Mouse (Mus musculus) stomach, embryonic 14.5 days (tissue): ENCODE data around the gene Olfr624. TPM values are rescaled to one million over a fixed set of nuclear protein-coding genes. Genes with fewer than 3 reads are reported as not detected.

ENCODE experiments used
- ATAC-seq: fragments of 200-750 bp; cut with Nextera tagmentation; 2 replicates; pipeline ENCODE4 v1.8.0; 2017; ENCODE audit warnings: low read depth, moderate TSS enrichment; ENCODE audit not compliant: insufficient number of reproducible peaks, insufficient read depth, low FRiP score
- H3K27ac ChIP-seq: fragments of 300-500 bp; sonication (generic); 2 replicates; pipeline ENCODE4 v1.5.1; 2014; ENCODE audit warnings: mild to moderate bottlenecking, low read length, moderate library complexity, mixed read lengths
- H3K27me3 ChIP-seq: fragments of 300-500 bp; sonication (generic); 2 replicates; pipeline ENCODE4 v1.6.1; 2014; ENCODE audit warnings: low read length, control low read depth, mixed read lengths; ENCODE audit not compliant: control insufficient read depth, insufficient read depth
- H3K36me3 ChIP-seq: fragments of 300-500 bp; sonication (generic); 2 replicates; pipeline ENCODE4 v1.6.1; 2014; ENCODE audit warnings: mild to moderate bottlenecking, control low read depth, low read length, moderate library complexity, mixed read lengths; ENCODE audit not compliant: control insufficient read depth, insufficient read depth
- H3K4me1 ChIP-seq: fragments of 300-500 bp; sonication (generic); 2 replicates; pipeline ENCODE4 v1.6.1; 2014; ENCODE audit warnings: low read length, control low read depth, mixed read lengths; ENCODE audit not compliant: control insufficient read depth, insufficient read depth
- H3K4me2 ChIP-seq: fragments of 300-500 bp; sonication (generic); replicated peaks from 2 replicates; pipeline ENCODE4 v1.6.1; 2014; ENCODE audit warnings: low read depth, low read length, control low read depth
- H3K4me3 ChIP-seq: fragments of 300-500 bp; sonication (generic); 2 replicates; pipeline ENCODE4 v1.5.1; 2014; ENCODE audit warnings: low read depth, low read length, control low read depth
- H3K9ac ChIP-seq: fragments of 300-500 bp; sonication (generic); replicated peaks from 2 replicates; pipeline ENCODE4 v1.6.1; 2014; ENCODE audit warnings: low read depth, mild to moderate bottlenecking, control low read depth, low read length, moderate library complexity, mixed read lengths
- H3K9me3 ChIP-seq: fragments of 300-500 bp; sonication (generic); 2 replicates; pipeline ENCODE4 v1.6.1; 2016; ENCODE audit warnings: low read depth, low read length, control low read depth; ENCODE audit not compliant: control insufficient read depth
- polyA plus RNA-seq: library from polyadenylated mRNA; unstranded; fragments of >200 nt; fragmentation: Nextera tagmentation; extraction: Ambion mirVana; gene quantifications from 2 replicates; pipeline ENCODE4 v1.2.1, GENCODE M21; 2014

The Olfr624 gene
- polyA plus RNA-seq, 1 experiment from 2014 or later, result 0.04 TPM

DNA sequence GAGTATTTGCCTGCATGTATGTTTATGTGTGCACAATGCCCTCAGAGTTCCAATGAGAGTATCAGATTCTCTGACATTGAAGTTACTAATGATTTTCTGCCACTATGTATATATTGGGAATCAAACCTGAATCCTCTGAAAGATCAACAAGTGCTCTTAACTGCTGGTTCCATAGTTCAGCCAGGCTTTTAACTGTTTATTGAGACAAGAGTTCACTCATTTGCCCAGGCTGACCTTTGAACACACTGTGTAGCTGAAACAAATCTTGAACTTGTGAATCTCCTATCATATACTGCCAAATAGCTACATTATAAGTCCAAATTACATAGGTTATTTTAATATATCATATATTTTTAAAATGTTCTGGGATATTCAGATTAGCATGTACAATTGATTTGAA is 34.2 kb downstream of the Olfr624 start:
- H3K27ac ChIP-seq, result no peak overlapping the region
- H3K4me3 ChIP-seq, result no peak overlapping the region
- H3K4me1 ChIP-seq, result no peaks in the 10 kb centered on the region
- no peak overlapping the region for H3K4me2 ChIP-seq
- H3K27me3 ChIP-seq, result no peaks in the 10 kb centered on the region
- ATAC-seq, result no peak
- H3K9me3 ChIP-seq, result no peaks in the 10 kb centered on the region
- no peaks in the 10 kb centered on the region for H3K36me3 ChIP-seq
- no peak overlapping the region for H3K9ac ChIP-seq

Other genes with a start within 250 kb of the Olfr624 start
- not detected in 2 replicates for gene Olfr605, start 225.8 kb downstream of the Olfr624 start, polyA plus RNA-seq
- not detected in 2 replicates for gene Olfr606, start 222.1 kb downstream of the Olfr624 start, polyA plus RNA-seq
- gene Olfr607, start 207.0 kb downstream of the Olfr624 start, polyA plus RNA-seq, result not detected in 2 replicates
- not detected in 2 replicates for gene Olfr608, start 201.3 kb downstream of the Olfr624 start, polyA plus RNA-seq
- gene Olfr609, start 173.1 kb downstream of the Olfr624 start, polyA plus RNA-seq, result not detected in 2 replicates
- not detected in 2 replicates for gene Olfr610, start 159.1 kb downstream of the Olfr624 start, polyA plus RNA-seq
- gene Olfr611, start 150.3 kb downstream of the Olfr624 start, polyA plus RNA-seq, result not detected in 2 replicates
- not detected in 2 replicates for gene Olfr612, start 128.5 kb downstream of the Olfr624 start, polyA plus RNA-seq
- not detected in 2 replicates for gene Olfr613, start 123.1 kb downstream of the Olfr624 start, polyA plus RNA-seq
- not detected in 2 replicates for gene Olfr615, start 115.1 kb downstream of the Olfr624 start, polyA plus RNA-seq
- gene Olfr616, start 102.0 kb downstream of the Olfr624 start, polyA plus RNA-seq, result not detected in 2 replicates
- not detected in 2 replicates for gene Olfr617, start 98.1 kb downstream of the Olfr624 start, polyA plus RNA-seq
- gene Olfr618, start 81.1 kb downstream of the Olfr624 start, polyA plus RNA-seq, result not detected in 2 replicates
- gene Olfr619, start 70.6 kb downstream of the Olfr624 start, polyA plus RNA-seq, result not detected in 2 replicates
- gene Olfr620, start 58.7 kb downstream of the Olfr624 start, polyA plus RNA-seq, result not detected in 2 replicates
- gene Olfr622, start 28.5 kb downstream of the Olfr624 start, polyA plus RNA-seq, result not detected in 2 replicates
- not detected in 2 replicates for gene Olfr623, start 7.5 kb downstream of the Olfr624 start, polyA plus RNA-seq
- gene Olfr625-ps1, start 11.5 kb upstream of the Olfr624 start, polyA plus RNA-seq, result not detected in 2 replicates
- not detected in 2 replicates for gene Olfr243, start 43.5 kb upstream of the Olfr624 start, polyA plus RNA-seq
- gene Olfr628, start 59.2 kb upstream of the Olfr624 start, polyA plus RNA-seq, result not detected in 2 replicates
- gene Olfr629, start 73.8 kb upstream of the Olfr624 start, polyA plus RNA-seq, result not detected in 2 replicates
- not detected in 2 replicates for gene Olfr630, start 86.1 kb upstream of the Olfr624 start, polyA plus RNA-seq
- gene Olfr69, start 100.4 kb upstream of the Olfr624 start, polyA plus RNA-seq, result not detected in 2 replicates
- not detected in 2 replicates for gene Olfr68, start 108.5 kb upstream of the Olfr624 start, polyA plus RNA-seq
- gene Olfr67, start 120.6 kb upstream of the Olfr624 start, polyA plus RNA-seq, result not detected in 2 replicates
- gene Hbb-bt, start 142.8 kb upstream of the Olfr624 start, polyA plus RNA-seq, result 1,564 and 1,619 TPM in 2 replicates
- gene Hbb-bs, start 156.9 kb upstream of the Olfr624 start, polyA plus RNA-seq, result 3,670 and 3,888 TPM in 2 replicates
- not detected in 2 replicates for gene Hbb-bh2, start 169.3 kb upstream of the Olfr624 start, polyA plus RNA-seq
- 2.9 and 6.2 TPM in 2 replicates for gene Hbb-bh1, start 172.0 kb upstream of the Olfr624 start, polyA plus RNA-seq
- gene Hbb-y, start 182.0 kb upstream of the Olfr624 start, polyA plus RNA-seq, result 616 and 882 TPM in 2 replicates
- not detected in 2 replicates for gene Olfr66, start 215.1 kb upstream of the Olfr624 start, polyA plus RNA-seq
- not detected in 2 replicates for gene Olfr64, start 223.3 kb upstream of the Olfr624 start, polyA plus RNA-seq
- gene Olfr65, start 232.3 kb upstream of the Olfr624 start, polyA plus RNA-seq, result not detected in 2 replicates